Mouse (Mus musculus) mesoderm, embryonic 11.5 days (tissue): Measurements from ENCODE around the gene Gm11127.
"Not testable (repeated sequence)": the region's sequence is repeated elsewhere in the genome, so short reads cannot be mapped to it uniquely, and the experiment has no call there.

ENCODE experiments used
- DNase-seq: peaks from one replicate; pipeline ENCODE4 v3.0.0-alpha.2; 2012; ENCODE audit warnings: low read depth, low spot score

Gm11127 gene

GRCm38 (mm10) chr17:36058362-36058761 is at the start of gene Gm11127:
Gene Gm11127, minus strand, starts transcription at chr17:36058371.
- not testable (repeated sequence) for DNase-seq

- not testable (repeated sequence) for DNase-seq
Measured at GRCm38 (mm10) chr17:36102091-36102490, 43.9 kb upstream of the Gm11127 start.

- DNase-seq: not testable (repeated sequence)
Measured at GRCm38 (mm10) chr17:36099603-36100002, 41.4 kb upstream of the Gm11127 start.

- no peak for DNase-seq
Measured at GRCm38 (mm10) chr17:36093936-36094335, 35.8 kb upstream of the Gm11127 start.

- not testable (repeated sequence) for DNase-seq
Measured at GRCm38 (mm10) chr17:36092520-36092919, 34.3 kb upstream of the Gm11127 start.

GRCm38 (mm10) chr17:36091933-36092332 is 33.8 kb upstream of the Gm11127 start:
- not testable (repeated sequence) for DNase-seq

- not testable (repeated sequence) for DNase-seq
Measured at GRCm38 (mm10) chr17:36085976-36086375, 27.8 kb upstream of the Gm11127 start.

- DNase-seq: peak; percentile 19
Measured at GRCm38 (mm10) chr17:36083870-36084451, 25.8 kb upstream of the Gm11127 start.

GRCm38 (mm10) chr17:36083266-36083869 is 25.2 kb upstream of the Gm11127 start:
- DNase-seq: peak; percentile 71

GRCm38 (mm10) chr17:36082519-36083232 is 24.5 kb upstream of the Gm11127 start:
- not testable (repeated sequence) for DNase-seq

GRCm38 (mm10) chr17:36081901-36082300 is 23.7 kb upstream of the Gm11127 start:
- DNase-seq: not testable (repeated sequence)

GRCm38 (mm10) chr17:36060829-36061228 is 2.7 kb upstream of the Gm11127 start:
- peak; percentile 92 for DNase-seq

GRCm38 (mm10) chr17:36057927-36058326 is 244 bp downstream of the Gm11127 start:
- not testable (repeated sequence) for DNase-seq

- no peak for DNase-seq
Measured at GRCm38 (mm10) chr17:36043286-36043685, 14.9 kb downstream of the Gm11127 start.

GRCm38 (mm10) chr17:36042610-36043169 is 15.5 kb downstream of the Gm11127 start, which contains the start of the genes H2-T22 and Gm6034:
Gene H2-T22, minus strand, starts transcription at chr17:36042747.
Gene Gm6034, plus strand, starts transcription at chr17:36042961.
- DNase-seq: peak; percentile 78

- not testable (repeated sequence) for DNase-seq
Measured at GRCm38 (mm10) chr17:36042055-36042454, 16.1 kb downstream of the Gm11127 start.

- DNase-seq: not testable (repeated sequence)
Measured at GRCm38 (mm10) chr17:36040604-36041003, 17.6 kb downstream of the Gm11127 start.

- not testable (repeated sequence) for DNase-seq
Measured at GRCm38 (mm10) chr17:36036126-36036525, 22.0 kb downstream of the Gm11127 start.

GRCm38 (mm10) chr17:36035010-36035638 is 23.0 kb downstream of the Gm11127 start:
- not testable (repeated sequence) for DNase-seq

GRCm38 (mm10) chr17:36034524-36034923 is 23.6 kb downstream of the Gm11127 start:
- DNase-seq: not testable (repeated sequence)

- DNase-seq: not testable (repeated sequence)
Measured at GRCm38 (mm10) chr17:36032351-36032875, 25.8 kb downstream of the Gm11127 start, which contains the start of gene H2-T23. Gene H2-T23, minus strand, starts transcription at chr17:36032855.
